Mouse (Mus musculus): ENCODE measurements around the gene Ccdc32.
A peak's percentile ranks its signal among the peaks of the same experiment; 100 is the strongest.

Gene Ccdc32

DNA sequence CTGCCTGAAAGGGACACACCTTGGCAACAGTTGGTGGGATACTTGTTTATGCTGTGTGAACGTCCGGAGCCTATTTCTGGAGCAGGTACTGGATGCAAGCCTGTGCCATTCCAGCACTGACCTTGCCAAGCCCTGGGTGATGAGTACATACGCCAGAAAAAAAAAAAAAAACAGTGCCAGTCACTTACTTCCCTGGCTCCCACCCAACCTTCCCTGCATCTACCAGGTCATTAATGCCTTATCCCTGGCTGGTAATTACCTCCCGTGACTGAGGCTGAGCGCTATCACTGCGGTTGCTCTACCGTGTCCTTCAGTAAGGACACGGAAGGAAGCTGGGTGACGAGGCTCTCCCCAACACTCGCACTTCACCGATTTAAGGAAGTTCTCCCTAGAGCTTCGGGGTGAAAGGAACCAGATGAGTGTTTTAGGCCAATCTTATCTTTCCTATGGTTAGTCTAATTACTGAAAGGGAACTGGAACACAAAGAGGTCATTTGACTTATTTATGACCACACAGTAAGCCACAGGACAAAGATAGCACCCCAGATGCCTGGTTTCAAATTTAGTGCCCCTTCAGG lies 13.5 kb downstream of the Ccdc32 start:
- DNase-seq (ENCODE audit: low read depth, low spot score): no peak

DNA sequence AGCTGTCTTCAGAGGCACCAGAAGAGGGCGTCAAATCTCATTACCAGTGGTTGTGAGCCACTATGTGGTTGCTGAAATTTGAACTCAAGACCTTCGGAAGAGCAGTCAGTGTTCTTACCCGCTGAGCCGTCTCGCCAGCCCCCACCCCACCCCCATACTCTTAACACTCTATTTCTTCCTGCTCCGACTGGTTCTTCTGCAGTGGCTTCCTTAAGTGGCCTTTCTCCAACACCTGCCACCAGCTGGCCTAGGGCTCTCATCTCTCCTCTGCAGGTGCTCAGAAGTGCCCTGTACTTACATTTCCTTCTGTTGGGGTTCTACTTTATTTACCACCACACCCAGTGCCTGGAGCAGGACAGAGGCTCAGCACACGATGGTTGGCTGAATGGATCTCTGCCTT lies 14.2 kb downstream of the Ccdc32 start:
- no peak for DNase-seq (ENCODE audit: low read depth, low spot score)

DNA sequence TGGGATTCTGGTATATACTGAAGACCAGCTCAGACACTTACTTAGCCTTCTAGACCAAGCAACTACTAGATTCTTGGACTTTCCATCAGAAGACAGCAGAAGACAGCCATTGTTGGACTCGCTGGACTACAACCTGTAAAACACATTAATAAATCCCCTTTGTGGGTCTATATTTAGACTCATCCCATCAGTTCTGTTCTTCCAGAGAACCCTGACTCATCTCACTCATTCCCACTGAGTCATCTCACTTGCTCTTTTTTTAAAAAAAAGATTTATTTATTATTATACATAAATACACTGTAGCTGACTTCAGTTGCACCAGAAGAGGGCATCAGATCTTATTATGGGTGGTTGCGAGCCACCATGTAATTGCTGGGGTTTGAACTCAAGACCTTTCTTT lies 19.8 kb downstream of the Ccdc32 start:
- DNase-seq (ENCODE audit: low read depth, low spot score): no peak

DNA sequence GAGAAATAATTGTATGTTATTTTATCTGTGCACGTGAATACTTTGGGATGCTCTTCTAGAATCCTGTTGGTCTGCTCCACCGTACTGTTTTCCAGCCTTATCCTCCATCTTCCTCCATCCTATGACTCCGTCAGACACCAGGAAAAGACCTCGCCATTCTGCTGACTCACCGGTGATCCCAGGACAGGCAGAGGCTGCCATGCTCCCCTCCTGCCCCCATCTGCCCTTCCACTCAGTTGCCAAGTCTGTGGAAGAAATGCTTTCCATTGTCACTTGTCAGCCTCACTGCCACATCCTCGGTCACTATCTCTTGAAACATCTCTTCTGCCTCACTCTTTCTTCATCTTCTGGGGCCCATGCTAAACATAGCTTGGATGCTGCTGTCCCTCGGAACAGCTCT lies 22.3 kb downstream of the Ccdc32 start:
- no peak for DNase-seq (ENCODE audit: low read depth, low spot score)

DNA sequence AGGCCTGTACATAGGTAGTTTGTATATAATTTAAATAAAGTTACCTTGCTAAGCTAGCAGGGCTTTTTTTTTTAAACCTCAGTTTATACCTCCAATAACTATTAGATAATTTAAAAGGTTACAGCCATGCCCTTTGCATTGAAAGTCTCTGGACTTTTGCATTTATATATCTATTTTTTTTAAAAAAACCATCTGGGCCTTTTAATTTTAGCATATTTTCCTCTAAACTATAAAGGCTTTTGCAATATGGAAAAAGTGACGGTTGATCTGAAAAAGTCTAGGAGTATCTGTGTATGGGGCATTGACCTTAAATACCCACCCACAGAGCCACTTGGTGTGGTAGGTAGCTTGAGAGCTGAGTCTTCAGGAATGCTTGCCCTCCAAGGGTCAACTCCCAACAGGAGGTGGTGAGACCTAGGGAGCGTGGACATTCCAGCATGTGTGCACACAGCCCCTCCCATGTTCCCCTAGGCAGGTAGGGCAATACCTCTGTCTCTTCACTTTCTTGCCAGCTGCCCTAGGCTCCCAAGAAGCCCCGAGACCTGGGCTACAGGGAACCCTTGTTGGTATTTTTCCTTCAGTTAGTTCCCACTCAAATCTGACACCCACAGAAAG lies 30.1 kb downstream of the Ccdc32 start:
- DNase-seq (ENCODE audit: low read depth, low spot score): no peak

DNA sequence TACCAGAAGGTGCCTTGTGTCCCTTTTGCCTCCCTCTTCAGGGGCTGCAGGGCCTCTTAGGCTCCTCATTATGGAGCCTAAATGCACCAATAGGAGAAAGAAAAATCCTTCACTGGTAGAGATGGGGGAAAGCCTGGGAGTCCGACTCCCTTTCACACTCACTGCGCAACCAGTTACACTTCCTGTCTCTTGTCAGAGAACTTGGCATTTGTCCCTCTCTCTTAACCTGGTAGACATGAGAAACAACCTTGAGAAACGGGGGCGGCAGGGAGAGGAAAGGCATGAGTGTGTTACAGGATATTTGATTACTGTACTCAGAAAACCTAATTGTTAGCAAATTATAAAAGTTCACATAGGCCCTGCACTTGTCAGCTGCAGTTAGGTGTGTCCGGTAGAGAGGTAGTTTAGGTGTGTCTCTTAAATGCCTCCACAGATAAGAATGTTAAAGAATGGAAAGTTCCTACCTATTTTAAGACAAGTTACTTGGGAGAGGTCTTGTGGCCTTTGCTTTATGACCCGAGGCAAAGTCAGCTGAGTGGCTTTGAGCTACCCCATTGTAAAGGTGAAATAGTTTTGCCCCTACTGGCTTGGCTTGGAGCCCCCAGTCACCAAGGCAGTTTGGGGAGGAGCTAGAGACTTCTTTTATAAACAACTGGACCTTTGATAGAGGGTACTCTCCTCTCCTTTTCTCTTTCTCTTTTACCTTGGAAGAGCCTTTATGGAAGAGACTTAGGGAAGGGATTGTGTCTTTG lies 30.9 kb downstream of the Ccdc32 start:
- DNase-seq (ENCODE audit: low read depth, low spot score): no peak

DNA sequence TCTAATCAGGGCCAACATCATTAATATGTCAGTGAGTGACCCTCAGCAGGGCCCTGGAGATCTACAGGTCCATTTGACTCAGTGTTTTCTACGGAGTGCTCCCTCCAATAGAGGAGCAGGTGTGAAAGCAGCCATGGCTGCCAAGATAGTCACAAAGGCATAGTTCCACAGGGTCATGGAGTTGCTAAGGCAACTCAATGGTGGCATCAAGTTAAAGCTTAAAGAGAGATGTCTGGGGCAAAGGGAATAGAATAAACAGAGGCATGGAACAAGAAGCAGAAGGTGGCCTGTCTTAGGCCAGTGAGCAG lies 32.4 kb downstream of the Ccdc32 start:
- no peak for DNase-seq (ENCODE audit: low read depth, low spot score)

DNA sequence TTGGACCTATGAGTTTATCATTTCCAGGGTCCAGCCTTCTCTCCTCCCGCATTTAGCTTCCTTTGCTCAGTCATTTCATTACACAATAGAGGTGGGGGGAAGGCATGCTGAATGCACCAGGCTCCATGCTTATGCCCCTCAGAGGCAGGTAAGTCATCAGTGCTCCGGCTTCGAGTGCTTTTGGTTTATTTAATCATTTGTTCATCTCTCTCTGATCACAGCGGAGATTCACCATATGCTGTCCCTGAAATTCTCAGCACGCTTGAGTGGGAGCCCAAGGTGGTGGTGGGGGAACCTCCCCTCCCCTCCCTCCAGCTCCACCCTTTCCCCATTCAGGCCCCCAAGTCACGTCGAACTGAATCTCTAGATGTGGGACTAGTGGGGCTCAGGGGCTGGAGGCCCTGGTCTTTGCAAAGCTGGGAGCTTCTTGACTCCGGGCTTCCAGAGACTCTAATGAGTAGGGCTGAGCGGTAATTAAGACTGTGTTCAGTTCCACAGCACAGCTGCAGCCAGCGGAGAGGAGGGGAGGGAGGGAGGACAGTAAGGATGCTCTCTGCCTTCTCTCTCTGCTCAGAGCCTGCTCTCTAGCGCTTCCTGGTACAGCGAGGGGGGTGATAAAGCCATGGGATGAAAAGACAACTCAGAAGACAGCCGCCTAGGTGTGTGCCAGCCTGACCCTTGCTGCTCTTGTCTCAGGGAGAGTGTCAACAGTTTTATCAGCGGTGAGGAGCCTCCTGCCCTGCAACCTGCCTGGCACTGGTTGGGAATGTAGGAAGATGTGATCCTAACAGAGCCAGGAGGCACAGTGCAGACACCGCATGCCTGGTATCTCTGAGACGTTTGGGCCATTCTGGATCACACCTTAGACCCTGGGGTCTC lies 33.0 kb downstream of the Ccdc32 start:
- DNase-seq (ENCODE audit: low read depth, low spot score): no peak

DNA sequence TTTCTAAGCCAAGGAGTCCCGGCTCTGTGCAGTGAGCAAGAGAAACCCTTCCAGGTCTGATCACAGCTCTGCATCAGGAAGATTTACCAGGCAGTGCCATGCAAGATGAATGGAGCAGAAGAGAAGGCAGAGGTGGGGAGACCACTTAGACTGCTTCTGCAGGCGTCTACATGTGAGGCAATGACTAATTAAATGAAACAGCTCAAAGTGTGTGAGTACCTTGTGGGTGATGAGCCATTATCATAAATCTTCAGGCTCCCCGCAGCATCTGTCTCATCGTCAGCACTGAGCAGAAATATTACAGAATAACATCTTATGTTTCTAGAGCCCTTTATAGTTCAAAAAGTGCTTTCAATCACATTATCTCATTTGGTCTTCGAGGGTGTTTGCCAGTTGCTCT lies 33.7 kb downstream of the Ccdc32 start:
- no peak for DNase-seq (ENCODE audit: low read depth, low spot score)

DNA sequence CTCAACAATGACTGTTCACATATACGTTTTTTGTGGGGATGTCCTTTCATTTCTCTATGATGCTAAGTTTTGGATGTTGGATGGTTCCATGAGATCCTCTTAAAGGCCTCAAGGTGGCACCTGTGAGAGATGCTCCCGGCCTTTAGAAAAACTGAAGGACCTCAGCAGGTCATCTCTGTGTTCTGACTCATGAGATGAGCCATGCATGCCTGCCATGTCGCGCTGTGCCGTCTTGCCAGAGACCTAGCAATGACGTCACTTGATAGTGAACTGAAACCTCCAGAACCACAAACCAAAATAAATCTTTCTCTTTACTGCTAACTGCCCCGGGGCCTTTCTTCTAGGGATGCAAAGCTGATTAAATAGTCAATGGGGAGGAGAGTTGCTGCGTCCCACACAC lies 45.4 kb downstream of the Ccdc32 start:
- DNase-seq (ENCODE audit: low read depth, low spot score): no peak

DNA sequence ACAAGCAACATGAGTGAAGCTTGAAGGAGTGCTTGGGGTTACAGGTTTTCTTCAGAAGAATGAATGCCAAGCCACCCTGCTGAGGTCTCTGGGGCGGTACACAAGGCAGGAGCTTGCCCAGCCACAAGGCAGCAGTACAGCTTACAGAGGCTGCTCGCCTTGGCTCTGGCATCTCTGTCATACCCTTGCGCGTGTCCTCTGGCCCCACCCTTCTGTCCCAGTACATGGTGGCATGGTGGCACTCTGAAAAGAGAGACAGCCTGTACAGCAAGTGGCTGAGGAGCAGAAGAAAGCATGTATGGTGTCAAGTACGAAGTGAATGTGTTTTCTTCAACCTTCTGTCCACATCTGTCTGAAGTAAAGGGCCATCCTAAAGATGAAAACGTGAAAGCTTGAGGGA lies 48.4 kb downstream of the Ccdc32 start:
- no peak for DNase-seq (ENCODE audit: low read depth, low spot score)

DNA sequence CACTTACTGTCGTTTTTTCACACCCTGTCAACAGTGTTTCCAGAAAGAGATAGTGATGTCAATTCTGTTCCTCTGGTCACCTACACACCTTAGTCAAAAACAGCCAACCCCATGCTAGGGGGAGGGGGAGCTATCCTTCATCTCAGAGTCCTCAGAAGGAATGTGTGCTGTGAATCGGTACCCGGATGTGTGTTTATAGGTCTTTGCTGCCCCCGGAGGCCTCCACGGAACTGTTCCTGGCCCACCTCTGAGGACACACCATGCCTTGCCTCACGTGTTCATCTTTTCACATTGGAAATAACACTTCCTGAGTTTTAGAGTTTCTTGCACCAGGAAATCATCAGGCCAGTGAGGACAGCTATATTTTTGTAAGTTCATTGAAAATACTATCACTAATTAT lies 51.1 kb downstream of the Ccdc32 start:
- no peak for DNase-seq (ENCODE audit: low read depth, low spot score)

DNA sequence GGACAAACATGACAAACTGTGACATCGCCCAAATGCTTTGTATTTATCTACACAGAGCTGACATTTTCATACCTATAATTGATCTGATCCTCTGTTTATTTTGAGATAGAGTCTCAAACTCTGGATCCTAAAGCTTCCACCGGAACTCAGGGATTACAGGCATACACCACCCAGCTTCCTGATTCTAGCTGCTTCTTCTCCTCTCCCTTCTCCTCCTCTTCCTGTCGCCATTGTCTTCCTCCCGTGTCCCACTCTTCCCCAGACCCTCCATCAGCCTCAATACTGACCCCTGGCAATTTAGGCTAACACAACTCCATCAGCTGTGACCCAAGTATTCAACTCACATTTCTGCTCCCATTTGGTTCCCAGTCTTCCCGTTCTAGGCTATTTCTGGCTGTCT lies 52.3 kb downstream of the Ccdc32 start:
- DNase-seq (ENCODE audit: low read depth, low spot score): no peak

DNA sequence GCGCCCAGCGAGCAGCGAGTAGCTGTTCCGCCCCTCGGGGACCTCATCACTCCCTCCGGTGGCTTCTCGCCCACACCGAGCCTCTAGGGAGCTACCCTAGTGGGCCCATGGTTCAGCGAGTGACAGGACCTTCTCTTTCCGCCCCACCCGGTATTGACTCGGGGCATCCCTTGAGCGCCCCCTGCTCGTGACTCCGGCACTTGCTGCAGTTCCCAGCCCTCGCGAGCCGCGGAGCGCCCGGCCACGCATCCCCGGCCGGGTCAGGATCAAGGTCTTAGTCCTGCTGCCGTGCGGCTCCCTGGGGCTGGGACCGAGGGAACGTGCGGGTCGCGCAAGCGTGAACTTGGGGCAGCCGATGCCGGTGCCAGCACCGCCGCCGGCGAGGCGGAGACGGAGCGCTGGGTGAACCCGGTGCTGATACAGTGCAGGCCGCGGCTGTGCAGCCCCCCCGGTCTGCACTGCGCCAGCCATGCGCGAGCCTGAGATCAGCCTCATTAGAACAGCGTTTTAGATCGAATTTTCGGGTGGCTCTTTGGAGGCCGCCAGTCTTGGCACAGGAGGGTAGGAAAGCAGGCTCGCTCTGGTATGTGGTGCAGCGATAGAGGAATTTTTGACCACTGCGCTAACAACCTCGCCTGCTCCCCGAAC lies 52.8 kb downstream of the Ccdc32 start:
- DNase-seq (ENCODE audit: low read depth, low spot score): peak; percentile 70

DNA sequence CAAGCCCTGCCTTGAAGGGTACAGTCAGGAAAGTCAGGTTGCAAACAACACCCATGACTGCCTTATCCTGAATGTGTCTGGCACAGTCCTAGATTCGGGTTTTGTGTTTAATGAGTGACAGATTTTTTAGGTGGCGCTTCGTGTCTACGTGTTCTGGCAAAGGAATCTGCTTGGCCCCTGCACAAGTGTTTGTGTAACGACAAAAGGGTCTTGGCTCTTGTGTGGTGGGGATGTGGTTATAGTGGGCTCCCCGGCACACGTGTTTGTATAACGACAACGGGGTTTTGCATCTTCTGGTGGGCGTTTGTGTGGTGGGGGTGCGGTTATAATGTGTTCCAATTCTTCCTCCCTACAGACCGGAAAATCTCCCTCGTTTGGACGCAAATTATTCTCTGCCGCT lies 53.3 kb downstream of the Ccdc32 start:
- DNase-seq (ENCODE audit: low read depth, low spot score): no peak

DNA sequence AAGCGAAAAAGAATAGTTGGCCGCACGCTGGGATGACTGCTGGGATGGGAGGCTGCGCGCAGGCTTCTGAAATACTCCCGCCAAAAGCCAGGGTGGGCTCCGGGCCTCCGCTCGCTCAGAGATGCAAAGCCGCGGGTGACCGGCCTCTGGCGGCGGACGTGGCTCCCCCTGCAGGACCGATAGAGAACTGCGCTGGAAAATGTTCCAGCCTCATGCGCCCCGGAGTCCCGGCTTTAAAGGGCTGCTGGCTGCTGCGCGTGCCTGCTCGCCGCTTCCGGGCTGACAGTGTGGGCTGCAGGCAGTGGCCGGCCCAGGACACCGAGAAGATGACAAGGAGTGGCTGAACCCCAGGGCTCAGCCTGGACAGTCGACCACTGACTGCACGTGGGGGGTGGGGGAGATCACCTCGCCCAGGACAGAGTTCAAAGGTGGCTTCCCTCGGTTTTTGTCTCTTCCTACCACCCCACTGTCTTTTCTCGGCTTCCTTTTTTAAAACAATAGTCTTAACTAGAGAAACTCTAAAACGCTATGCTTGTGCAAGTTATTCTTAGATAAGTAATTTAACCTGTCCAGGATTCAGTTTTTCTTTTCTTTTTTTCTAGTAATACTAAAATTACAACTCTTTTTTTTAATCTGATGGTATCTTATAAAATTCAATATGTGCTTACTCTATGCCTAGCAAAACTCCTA lies 56.4 kb downstream of the Ccdc32 start:
- peak; percentile 57 for DNase-seq (ENCODE audit: low read depth, low spot score)

DNA sequence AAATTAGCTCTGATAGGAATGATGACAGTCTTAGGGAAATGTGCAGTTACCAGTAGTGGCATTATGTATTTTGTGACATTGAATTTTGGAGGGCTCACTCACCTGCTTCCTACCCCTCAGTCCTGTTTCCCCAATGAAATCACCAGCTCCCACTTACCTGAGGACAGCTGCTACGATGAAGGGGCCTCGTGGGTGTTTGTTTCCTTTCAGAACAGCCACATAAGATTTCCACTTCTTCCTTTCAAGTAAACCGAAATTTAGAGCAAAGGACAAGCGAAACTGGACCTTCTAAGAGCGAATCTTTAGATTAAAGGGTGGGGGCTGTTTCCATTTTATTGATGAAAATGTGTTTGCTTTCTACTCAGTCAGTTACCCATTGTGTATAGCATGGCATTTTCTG lies 57.1 kb downstream of the Ccdc32 start:
- DNase-seq (ENCODE audit: low read depth, low spot score): no peak

DNA sequence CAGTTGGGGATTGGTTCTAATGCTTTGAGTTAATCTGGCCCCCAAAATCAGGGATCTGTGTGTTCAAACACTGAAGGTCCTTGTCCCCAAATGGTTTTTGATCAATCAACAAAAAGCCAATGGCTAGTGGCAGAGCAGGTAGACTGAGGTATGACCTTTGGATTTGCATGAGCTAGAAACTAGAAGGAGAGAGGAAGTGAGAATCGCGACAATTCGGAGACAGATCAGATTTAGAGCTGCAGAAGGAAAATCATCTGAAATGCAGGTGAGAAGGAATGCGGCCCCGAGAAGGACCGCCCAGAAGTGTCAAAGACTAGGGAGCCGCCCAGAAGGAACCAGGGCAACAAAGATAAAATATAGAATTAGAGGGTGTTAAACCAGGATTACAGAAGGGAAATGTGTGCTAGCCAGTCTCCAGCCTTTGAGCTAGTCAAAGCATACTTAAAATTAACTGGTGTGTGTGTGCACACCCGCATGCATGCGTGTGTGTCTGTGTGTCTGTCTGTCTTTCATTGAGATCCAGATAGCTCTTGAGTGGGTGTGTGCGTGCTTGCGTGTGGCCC lies 59.5 kb downstream of the Ccdc32 start:
- no peak for DNase-seq (ENCODE audit: low read depth, low spot score)
